Mouse (Mus musculus): ENCODE measurements around the gene Sfswap. TPM values are rescaled to one million over a fixed set of nuclear protein-coding genes. Genes with fewer than 3 reads are reported as not detected.

Sfswap gene
- polyA plus RNA-seq, 1 experiment from 2014 or later, result 53.6 TPM

GRCm38 (mm10) chr5:129535431-129535830, 34.4 kb downstream of the Sfswap start:
- ATAC-seq, result no peak
- no peak overlapping the region for H3K4me3 ChIP-seq (ENCODE audit: low read depth, low read length)
- WGBS, result 100% methylated on average over 3 of the region's 3 CpGs
- H3K27me3 ChIP-seq (ENCODE audit: control insufficient read depth, insufficient read depth, low read depth, low read length), result no peaks in the 10 kb centered on the region
- H3K9ac ChIP-seq (ENCODE audit: low read depth, low read length), result no peak overlapping the region
- H3K4me2 ChIP-seq (ENCODE audit: low read length), result no peak overlapping the region
- H3K9me3 ChIP-seq (replicated peaks; ENCODE audit: control insufficient read depth, low read length, poor library complexity, severe bottlenecking), result no peaks in the 10 kb centered on the region
- no peaks in the 10 kb centered on the region for H3K4me1 ChIP-seq (ENCODE audit: control insufficient read depth, insufficient read depth, low read length)
- H3K36me3 ChIP-seq (ENCODE audit: control insufficient read depth, insufficient read depth, low read length), result peaks cover 6% of the 10 kb centered on the region; the same call in 1 of the 2 replicates
- no peak overlapping the region for H3K27ac ChIP-seq (ENCODE audit: low read length)

GRCm38 (mm10) chr5:129538826-129539225, 37.8 kb downstream of the Sfswap start:
- H3K36me3 ChIP-seq (ENCODE audit: control insufficient read depth, insufficient read depth, low read length), result peaks cover 20% of the 10 kb centered on the region
- WGBS, result 92% methylated on average over 4 of the region's 4 CpGs
- ATAC-seq, result no peak

GRCm38 (mm10) chr5:129542236-129542635, 41.2 kb downstream of the Sfswap start:
- no peaks in the 10 kb centered on the region for H3K9me3 ChIP-seq (replicated peaks; ENCODE audit: control insufficient read depth, low read length, poor library complexity, severe bottlenecking)
- peaks cover 45% of the 10 kb centered on the region for H3K36me3 ChIP-seq (ENCODE audit: control insufficient read depth, insufficient read depth, low read length)
- 88% methylated on average over 3 of the region's 3 CpGs for WGBS
- H3K4me3 ChIP-seq (ENCODE audit: low read depth, low read length), result no peak overlapping the region
- H3K4me1 ChIP-seq (ENCODE audit: control insufficient read depth, insufficient read depth, low read length), result no peaks in the 10 kb centered on the region
- no peak overlapping the region for H3K9ac ChIP-seq (ENCODE audit: low read depth, low read length)
- ATAC-seq, result no peak
- H3K4me2 ChIP-seq (ENCODE audit: low read length), result no peak overlapping the region
- H3K27me3 ChIP-seq (ENCODE audit: control insufficient read depth, insufficient read depth, low read depth, low read length), result no peaks in the 10 kb centered on the region
- no peak overlapping the region for H3K27ac ChIP-seq (ENCODE audit: low read length)

More at GRCm38 (mm10) chr5:129538826-129539225, 37.8 kb downstream of the Sfswap start:
- no peak overlapping the region for H3K9ac ChIP-seq (ENCODE audit: low read depth, low read length)
- no peaks in the 10 kb centered on the region for H3K4me1 ChIP-seq (ENCODE audit: control insufficient read depth, insufficient read depth, low read length)
- no peak overlapping the region for H3K27ac ChIP-seq (ENCODE audit: low read length)
- H3K4me2 ChIP-seq (ENCODE audit: low read length), result no peak overlapping the region
- no peaks in the 10 kb centered on the region for H3K27me3 ChIP-seq (ENCODE audit: control insufficient read depth, insufficient read depth, low read depth, low read length)
- H3K4me3 ChIP-seq (ENCODE audit: low read depth, low read length), result no peak overlapping the region
- no peaks in the 10 kb centered on the region for H3K9me3 ChIP-seq (replicated peaks; ENCODE audit: control insufficient read depth, low read length, poor library complexity, severe bottlenecking)

- Histone ChIP-seq H3K27ac (ENCODE audit: low read length) (no peak overlapping the region), H3K4me2 (ENCODE audit: low read length) (no peak overlapping the region), H3K36me3 (ENCODE audit: control insufficient read depth, insufficient read depth, low read length) (peaks cover 56% of the 10 kb centered on the region), H3K27me3 (ENCODE audit: control insufficient read depth, insufficient read depth, low read depth, low read length) (no peaks in the 10 kb centered on the region), H3K4me3 (ENCODE audit: low read depth, low read length) (no peak overlapping the region), H3K9me3 (replicated peaks; ENCODE audit: control insufficient read depth, low read length, poor library complexity, severe bottlenecking) (no peaks in the 10 kb centered on the region), H3K4me1 (ENCODE audit: control insufficient read depth, insufficient read depth, low read length) (no peaks in the 10 kb centered on the region), H3K9ac (ENCODE audit: low read depth, low read length) (no peak overlapping the region)
- no peak for ATAC-seq
- 91% methylated on average over 9 of the region's 9 CpGs for WGBS
Observed at GRCm38 (mm10) chr5:129545787-129546186, 44.8 kb downstream of the Sfswap start.

GRCm38 (mm10) chr5:129549716-129550115, 48.7 kb downstream of the Sfswap start:
- Histone ChIP-seq H3K4me2 (ENCODE audit: low read length) (no peak overlapping the region), H3K4me3 (ENCODE audit: low read depth, low read length) (no peak overlapping the region), H3K36me3 (ENCODE audit: control insufficient read depth, insufficient read depth, low read length) (peaks cover 67% of the 10 kb centered on the region), H3K9ac (ENCODE audit: low read depth, low read length) (no peak overlapping the region), H3K27ac (ENCODE audit: low read length) (no peak overlapping the region), H3K27me3 (ENCODE audit: control insufficient read depth, insufficient read depth, low read depth, low read length) (no peaks in the 10 kb centered on the region), H3K4me1 (ENCODE audit: control insufficient read depth, insufficient read depth, low read length) (no peaks in the 10 kb centered on the region), H3K9me3 (replicated peaks; ENCODE audit: control insufficient read depth, low read length, poor library complexity, severe bottlenecking) (no peaks in the 10 kb centered on the region)
- WGBS, result 90% methylated on average over 12 of the region's 12 CpGs
- ATAC-seq, result no peak

GRCm38 (mm10) chr5:129550790-129551189, 49.8 kb downstream of the Sfswap start:
- H3K9me3 ChIP-seq (replicated peaks; ENCODE audit: control insufficient read depth, low read length, poor library complexity, severe bottlenecking), result no peaks in the 10 kb centered on the region
- no peak overlapping the region for H3K4me2 ChIP-seq (ENCODE audit: low read length)
- no peaks in the 10 kb centered on the region for H3K27me3 ChIP-seq (ENCODE audit: control insufficient read depth, insufficient read depth, low read depth, low read length)
- peaks cover 65% of the 10 kb centered on the region for H3K36me3 ChIP-seq (ENCODE audit: control insufficient read depth, insufficient read depth, low read length)
- 99% methylated on average over 6 of the region's 6 CpGs for WGBS
- no peak overlapping the region for H3K4me3 ChIP-seq (ENCODE audit: low read depth, low read length)
- H3K9ac ChIP-seq (ENCODE audit: low read depth, low read length), result no peak overlapping the region
- H3K4me1 ChIP-seq (ENCODE audit: control insufficient read depth, insufficient read depth, low read length), result no peaks in the 10 kb centered on the region
- no peak for ATAC-seq
- H3K27ac ChIP-seq (ENCODE audit: low read length), result no peak overlapping the region

GRCm38 (mm10) chr5:129551991-129552390, 51.0 kb downstream of the Sfswap start:
- Histone ChIP-seq H3K9ac (ENCODE audit: low read depth, low read length) (no peak overlapping the region), H3K36me3 (ENCODE audit: control insufficient read depth, insufficient read depth, low read length) (peaks cover 61% of the 10 kb centered on the region), H3K4me2 (ENCODE audit: low read length) (no peak overlapping the region), H3K9me3 (replicated peaks; ENCODE audit: control insufficient read depth, low read length, poor library complexity, severe bottlenecking) (no peaks in the 10 kb centered on the region), H3K4me1 (ENCODE audit: control insufficient read depth, insufficient read depth, low read length) (no peaks in the 10 kb centered on the region), H3K4me3 (ENCODE audit: low read depth, low read length) (no peak overlapping the region), H3K27ac (ENCODE audit: low read length) (no peak overlapping the region), H3K27me3 (ENCODE audit: control insufficient read depth, insufficient read depth, low read depth, low read length) (no peaks in the 10 kb centered on the region)
- ATAC-seq, result no peak
- WGBS, result 87% methylated on average over 2 of the region's 2 CpGs

GRCm38 (mm10) chr5:129553642-129554041, 52.6 kb downstream of the Sfswap start:
- Histone ChIP-seq H3K4me3 (ENCODE audit: low read depth, low read length) (no peak overlapping the region), H3K9ac (ENCODE audit: low read depth, low read length) (no peak overlapping the region), H3K4me1 (ENCODE audit: control insufficient read depth, insufficient read depth, low read length) (no peaks in the 10 kb centered on the region), H3K27ac (ENCODE audit: low read length) (no peak overlapping the region), H3K27me3 (ENCODE audit: control insufficient read depth, insufficient read depth, low read depth, low read length) (no peaks in the 10 kb centered on the region), H3K4me2 (ENCODE audit: low read length) (no peak overlapping the region), H3K36me3 (ENCODE audit: control insufficient read depth, insufficient read depth, low read length) (peaks cover 68% of the 10 kb centered on the region), H3K9me3 (replicated peaks; ENCODE audit: control insufficient read depth, low read length, poor library complexity, severe bottlenecking) (no peaks in the 10 kb centered on the region)
- WGBS, result 94% methylated on average over 6 of the region's 6 CpGs
- no peak for ATAC-seq

GRCm38 (mm10) chr5:129558591-129558990, 57.6 kb downstream of the Sfswap start:
- Histone ChIP-seq H3K9ac (ENCODE audit: low read depth, low read length) (no peak overlapping the region), H3K9me3 (replicated peaks; ENCODE audit: control insufficient read depth, low read length, poor library complexity, severe bottlenecking) (no peaks in the 10 kb centered on the region), H3K27me3 (ENCODE audit: control insufficient read depth, insufficient read depth, low read depth, low read length) (no peaks in the 10 kb centered on the region), H3K4me1 (ENCODE audit: control insufficient read depth, insufficient read depth, low read length) (no peaks in the 10 kb centered on the region), H3K4me2 (ENCODE audit: low read length) (no peak overlapping the region), H3K36me3 (ENCODE audit: control insufficient read depth, insufficient read depth, low read length) (peaks cover 42% of the 10 kb centered on the region), H3K4me3 (ENCODE audit: low read depth, low read length) (no peak overlapping the region), H3K27ac (ENCODE audit: low read length) (no peak overlapping the region)
- WGBS, result 88% methylated on average over 5 of the region's 5 CpGs
- ATAC-seq, result no peak
